Mouse (Mus musculus) gastrocnemius, postnatal 14 days (tissue): ENCODE results near the gene Ccdc9b. TPM values are rescaled to one million over a fixed set of nuclear protein-coding genes. Genes with fewer than 3 reads are reported as not detected.

Experiments used
- DNase-seq: peaks from one replicate; pipeline ENCODE4 v3.0.0; 2021; ENCODE audit warnings: mixed read lengths
- intact Hi-C: fragments of 180-260 bp; cut with DNase I; formaldehyde crosslinking; loops from one replicate; pipeline ENCODE4 v1.15.1; 2025; ENCODE audit warnings: low total_unique reads
- total RNA-seq, 2 experiments: library from RNA; stranded (reverse); gene quantifications; 2 replicates each; pipeline ENCODE4 v1.2.3; 2021

Ccdc9b gene
- total RNA-seq, 2 experiments from 2014 or later, result 6.8 to 6.9 TPM

DNA sequence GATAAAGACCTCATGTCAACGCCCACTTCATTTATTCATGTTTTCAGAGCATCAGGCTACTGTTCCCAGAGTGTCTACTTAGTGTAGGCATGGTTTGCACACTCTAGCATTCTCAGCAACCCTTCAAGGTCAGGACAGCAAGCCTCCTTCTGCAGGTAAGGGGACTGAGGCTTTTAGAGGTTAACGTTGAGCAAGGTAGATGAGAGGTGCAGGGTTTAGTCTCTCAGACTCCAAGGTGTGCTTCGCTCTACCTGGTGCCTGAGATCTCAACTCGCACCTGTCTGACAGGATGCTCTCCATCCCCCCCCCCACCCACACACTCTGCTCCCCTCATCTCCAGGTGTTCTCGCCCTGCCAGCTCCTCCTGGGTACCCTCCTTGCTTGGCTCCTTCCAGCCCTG, 8.3 kb downstream of the Ccdc9b start:
- intact Hi-C loops, result no loop called here

DNA sequence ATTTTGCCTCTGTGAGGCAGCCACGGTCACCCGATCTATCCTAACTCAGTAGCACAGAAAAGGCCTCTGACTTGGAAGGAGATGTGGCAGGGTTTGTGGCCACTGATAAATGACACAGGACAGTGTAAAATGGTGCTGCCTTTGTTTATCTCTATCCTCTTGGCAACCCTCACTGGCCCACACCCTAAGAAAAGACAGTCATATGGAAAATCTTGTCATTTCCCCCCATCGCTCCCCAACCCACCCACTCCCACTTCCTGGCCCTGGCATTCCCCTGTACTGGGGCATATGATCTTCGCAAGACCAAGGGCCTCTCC, 9.7 kb downstream of the Ccdc9b start:
- intact Hi-C loops, result no loop called here
- no peak for DNase-seq

More for the DNA sequence above, 8.3 kb downstream of the Ccdc9b start:
- DNase-seq, result no peak

DNA sequence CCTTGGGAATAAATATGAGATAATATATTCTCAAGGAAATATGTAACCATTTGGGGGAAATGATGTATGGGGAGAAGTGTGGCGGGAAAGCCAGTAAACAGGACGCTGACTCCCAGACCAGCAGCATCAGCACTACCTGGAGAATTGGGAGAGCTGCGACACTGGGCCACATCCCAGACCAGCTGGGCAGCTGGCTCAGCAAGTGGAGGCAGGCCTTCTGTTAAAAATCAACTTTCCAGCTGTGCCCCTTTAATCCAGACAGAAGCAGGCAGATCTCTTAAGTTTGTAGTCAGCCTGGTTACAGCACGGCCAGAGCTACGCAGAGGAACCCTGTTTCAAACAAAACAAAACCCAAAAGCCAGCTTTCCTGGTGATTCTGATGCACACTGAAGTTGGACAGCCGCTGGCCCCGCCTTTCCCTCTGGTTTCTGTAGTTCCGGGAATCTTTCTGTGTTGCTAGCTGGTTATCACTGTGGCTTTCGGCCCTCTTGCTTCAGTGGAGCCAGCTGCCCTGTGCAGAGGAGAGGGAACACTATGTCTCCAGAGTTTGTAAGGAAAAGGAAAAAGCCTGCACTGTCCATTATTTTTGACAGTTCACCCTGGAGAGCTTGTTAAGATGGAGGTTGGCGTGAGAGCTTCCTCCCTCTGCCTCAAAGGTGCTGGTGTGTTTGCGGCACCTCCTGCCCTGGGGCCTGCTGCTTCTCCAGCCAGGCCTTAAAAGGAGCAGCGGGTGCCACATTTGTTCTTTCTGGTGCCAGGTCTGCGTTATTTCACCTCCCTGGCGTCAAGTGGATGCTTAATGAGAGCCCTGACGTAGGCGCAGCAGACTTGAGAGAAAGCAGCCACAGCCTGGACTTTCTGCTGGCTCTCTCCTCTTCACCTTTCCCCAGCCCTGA, 10.3 kb downstream of the Ccdc9b start:
- intact Hi-C loops, result no loop called here

DNA sequence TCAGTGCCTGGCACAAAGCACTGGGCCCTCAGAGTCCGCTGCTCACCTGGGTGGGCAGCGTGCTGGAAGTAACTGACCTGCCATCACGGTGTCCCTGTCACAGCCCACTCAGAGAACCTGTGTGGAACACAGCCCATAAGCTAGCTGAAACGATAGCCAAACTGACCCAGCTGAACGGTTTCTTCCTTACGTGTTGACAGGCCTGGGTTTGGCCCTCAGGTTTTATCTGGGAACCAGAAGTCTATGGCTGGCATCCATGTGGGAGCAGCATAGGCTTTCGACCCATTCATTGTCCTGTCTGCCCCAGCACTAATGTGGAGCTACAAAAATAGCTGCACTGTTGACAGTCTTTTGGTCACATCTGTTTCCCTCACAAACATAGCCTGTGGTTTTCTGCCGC, 12.0 kb downstream of the Ccdc9b start:
- intact Hi-C loops, result no loop called here
- no peak for DNase-seq

More for the DNA sequence above, 10.3 kb downstream of the Ccdc9b start:
- DNase-seq, result no peak

DNA sequence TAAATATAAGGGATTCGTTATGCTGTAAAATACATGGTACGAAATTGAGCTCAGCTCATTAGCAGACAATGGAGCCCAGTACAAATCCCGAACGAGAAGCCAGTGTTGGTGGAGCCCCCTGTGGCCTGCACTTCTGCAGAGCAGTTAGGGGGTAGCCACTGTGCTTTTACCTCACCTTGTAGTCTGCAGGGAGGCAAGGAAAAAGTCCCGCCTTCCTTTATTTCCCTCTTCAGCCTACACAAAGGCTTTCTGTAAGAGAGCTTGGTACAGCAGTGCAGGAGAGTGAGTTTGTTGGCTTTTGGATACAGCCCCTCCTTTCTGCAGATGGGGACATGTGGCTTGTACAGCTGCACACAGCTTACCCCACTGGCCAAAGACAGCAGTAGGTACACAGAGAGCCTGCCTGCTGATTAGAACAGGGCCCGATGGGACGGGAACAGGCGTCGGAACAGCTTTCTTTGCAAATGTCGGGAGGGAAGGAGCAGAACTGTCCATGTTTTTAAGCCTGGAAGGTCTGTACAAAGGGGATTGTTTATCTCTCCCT, 13.0 kb downstream of the Ccdc9b start:
- intact Hi-C loops, result no loop called here
- no peak for DNase-seq

DNA sequence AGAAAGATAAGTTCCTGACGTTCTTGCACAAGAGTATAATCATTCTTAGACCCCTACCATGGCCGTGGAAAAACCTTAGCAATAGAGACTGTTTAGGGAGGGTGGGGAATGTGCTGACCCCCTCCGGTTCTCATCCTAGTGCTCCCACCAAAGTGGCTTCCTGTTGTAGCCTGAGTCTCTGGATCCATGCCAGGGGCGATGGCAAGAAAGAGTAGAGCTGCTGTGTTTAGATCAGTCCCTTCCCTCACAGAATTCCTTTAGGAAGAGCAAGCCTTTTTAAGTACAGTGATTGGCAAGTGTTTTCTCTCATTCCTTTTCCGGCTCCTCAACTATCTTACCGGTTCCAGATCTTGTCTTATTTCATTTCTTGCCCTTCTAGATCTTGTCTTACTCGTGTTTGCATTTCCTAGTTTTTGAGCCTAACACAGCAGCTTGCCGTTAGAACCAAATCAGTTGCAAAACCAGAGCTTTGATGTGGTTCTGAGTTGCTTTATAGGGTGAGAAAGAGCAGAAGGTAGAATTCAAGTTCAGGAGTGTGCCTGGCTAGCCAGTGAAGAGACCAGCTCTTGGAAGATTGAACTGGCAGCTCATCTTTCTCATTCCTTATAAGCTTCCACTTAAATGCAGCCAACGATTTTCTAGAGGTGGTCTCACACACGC, 15.0 kb downstream of the Ccdc9b start:
- intact Hi-C loops, result no loop called here
- no peak for DNase-seq

DNA sequence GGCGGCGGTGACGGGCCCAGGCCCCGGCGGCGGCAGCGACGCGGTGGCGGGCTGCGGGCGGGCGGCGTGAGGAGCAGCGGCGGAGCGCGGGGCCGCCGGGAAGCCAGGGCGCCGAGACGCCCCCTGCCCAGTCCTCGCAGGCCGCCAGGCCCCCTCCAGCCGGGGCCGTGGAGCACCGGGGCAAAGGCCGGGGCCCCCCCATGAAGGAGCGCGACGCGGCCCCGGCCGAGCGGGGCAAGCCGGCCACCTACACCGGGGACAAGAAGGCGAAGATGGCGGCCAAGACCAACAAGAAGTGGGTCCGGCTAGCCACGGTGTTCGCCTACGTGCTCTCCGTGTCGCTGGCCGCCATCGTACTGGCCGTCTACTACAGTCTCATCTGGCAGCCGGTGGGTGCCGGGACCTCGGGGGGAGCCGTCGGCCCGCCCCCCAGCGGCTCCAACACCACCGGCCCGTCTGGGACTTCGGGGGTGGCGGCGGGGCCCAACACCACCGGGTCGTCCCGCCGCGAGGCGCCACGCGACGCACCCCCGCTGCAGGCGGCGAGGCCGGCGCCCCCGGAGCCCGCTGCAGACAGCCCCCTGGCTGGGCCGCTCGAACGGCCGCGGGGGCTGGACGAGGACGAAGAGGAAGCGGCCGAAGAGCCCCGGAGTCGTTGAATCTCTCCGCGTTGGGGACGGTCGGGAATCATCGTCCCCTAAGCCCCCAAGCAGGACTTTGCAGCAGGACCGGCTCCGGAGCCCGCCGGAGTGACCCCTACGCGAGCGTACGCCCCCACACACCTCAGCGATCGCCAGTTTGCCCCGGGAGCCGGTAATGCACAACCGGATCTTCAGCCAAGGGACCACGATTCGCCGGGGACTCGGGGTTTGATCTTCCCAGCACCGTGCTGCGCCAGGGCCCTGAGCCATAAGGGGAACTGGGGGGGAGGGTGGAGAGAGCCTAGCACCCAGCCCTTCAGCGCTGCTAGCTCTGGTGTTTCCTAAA, 16.3 kb downstream of the Ccdc9b start:
- intact Hi-C loops, result no loop called here
- no peak for DNase-seq

DNA sequence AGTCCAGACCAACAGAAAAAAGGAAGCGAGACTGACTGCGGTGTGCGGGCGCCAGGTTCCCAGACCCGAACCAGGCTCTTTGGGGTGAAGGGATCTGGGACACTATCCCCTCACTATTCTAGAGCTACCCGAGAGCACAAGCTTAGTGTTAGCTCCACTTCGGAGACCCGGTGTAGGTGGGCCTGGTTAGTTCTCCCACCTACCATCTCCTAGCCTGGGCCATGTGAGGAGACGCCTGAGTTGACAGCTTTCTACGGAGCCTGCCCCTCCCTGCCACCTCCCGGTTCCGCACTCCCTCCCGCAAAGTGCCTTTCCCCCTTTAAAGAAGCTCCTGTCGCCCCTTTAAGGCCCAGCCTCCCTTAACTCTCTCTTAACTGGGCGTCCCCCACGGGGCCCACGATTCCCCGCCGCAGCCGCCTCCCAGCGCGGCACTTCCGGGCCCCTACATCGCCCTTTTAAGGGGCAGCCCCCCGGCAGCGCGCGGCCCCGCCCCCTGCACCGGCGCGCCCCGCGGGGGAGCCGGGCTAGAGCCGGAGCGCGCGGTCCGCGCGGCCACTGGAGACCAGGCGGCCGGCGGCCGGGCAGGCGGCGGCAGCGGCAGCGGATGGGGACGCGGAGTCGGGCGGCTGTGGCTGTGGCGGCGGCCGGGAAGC, 17.1 kb downstream of the Ccdc9b start, which contains the start of gene Inafm2:
Inafm2 (plus strand) TSS at position 527 of the 653 bp plus-strand sequence.
- peak; percentile 91 for DNase-seq
- intact Hi-C loops, result no loop called here

DNA sequence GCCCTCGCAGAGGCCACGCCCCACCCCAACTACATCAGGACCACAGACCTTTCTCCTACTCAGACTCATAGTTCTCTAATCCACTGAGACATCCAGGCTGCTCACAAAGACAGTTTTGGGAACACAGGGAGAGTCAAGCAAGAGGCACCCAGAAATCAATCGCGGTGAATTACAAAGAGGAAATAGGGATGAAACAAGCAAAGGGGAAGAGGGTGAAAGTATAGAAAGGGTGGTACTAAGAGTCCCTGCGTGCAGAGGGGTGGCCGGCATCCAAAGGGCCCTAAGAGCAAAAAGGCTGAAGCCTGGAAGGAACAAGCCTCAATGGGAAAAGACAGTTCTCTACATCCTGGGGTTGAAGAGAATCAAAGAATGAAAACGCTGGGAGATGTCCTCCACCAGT, 17.8 kb downstream of the Ccdc9b start:
- intact Hi-C loops, result loop anchor here (5.0 kb wide), 1 partner anchor 138 kb away; no protein-coding TSS in a partner anchor
- no peak for DNase-seq

DNA sequence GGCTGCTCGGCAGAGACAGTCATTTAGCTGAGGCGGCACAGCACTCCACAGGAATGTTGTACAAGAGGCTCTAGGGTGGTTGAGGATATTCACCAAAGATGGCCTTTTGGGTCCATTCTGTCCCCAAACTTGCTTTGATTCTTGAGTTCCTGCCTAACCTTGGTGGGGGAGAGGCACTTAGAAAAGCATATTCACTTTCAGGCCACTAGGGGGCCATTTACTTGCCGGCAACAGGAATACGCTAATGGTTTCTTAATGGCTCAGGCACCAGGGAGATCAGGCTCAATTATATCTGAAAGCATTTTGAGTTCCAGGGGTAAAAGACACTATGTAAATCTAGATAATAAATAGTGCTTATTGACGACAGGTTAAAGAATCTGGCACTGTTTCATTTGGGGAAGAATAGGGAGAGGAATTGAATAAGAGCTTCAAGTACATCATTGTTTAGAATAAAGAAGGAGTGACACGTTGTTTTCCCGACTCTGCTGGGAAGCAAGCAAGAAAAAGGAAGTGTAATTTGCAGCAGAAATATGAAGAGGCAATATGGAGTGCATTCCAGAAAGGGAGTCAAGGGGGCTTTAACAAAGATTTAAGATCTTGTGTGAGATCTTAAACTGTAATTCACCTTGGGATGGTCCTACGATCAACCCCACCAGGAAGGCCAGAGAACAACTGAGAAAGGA, 19.1 kb downstream of the Ccdc9b start:
- intact Hi-C loops, result loop anchor here (5.0 kb wide), 1 partner anchor 139 kb away; no protein-coding TSS in a partner anchor
- no peak for DNase-seq

DNA sequence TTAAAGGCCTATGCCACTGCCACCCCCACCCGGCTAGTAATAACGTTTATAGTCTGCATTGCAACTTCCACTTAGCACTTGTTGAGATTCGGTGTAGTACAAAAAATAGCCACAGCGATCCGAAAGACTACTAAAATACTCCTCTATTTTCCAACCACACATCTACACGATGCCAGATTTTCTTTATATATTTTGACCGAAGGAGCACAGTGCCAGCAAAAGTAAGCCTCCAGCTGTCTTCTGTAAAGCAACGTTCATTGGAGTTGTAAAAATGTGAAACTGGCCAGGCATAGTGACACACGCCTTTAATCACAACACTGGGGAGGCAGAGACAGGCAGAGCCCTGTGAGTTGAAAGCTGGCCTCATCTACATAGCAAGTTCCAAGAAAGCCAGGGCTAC, 21.3 kb downstream of the Ccdc9b start:
- intact Hi-C loops, result loop anchor here (5.0 kb wide), 1 partner anchor 141 kb away; no protein-coding TSS in a partner anchor
- no peak for DNase-seq

DNA sequence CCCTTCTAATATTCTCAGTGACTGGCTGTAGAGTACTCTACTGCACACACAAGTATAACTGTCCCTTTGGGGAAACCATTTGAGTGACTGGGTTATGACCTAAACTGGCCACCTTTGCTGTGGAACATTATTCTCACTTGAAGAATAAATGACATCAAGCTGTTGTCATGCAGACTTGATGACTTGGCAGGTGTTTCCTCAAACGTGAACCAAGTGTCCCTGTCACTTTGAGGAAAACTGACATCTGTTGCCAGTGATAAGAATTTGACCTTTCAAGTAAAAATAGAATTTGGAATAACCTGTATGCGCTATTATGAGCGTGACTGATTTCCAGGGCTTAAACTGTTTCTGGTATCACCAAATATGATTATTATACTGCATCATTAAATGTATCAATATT, 22.1 kb downstream of the Ccdc9b start:
- intact Hi-C loops, result loop anchor here (5.0 kb wide), 1 partner anchor 142 kb away; no protein-coding TSS in a partner anchor
- no peak for DNase-seq

DNA sequence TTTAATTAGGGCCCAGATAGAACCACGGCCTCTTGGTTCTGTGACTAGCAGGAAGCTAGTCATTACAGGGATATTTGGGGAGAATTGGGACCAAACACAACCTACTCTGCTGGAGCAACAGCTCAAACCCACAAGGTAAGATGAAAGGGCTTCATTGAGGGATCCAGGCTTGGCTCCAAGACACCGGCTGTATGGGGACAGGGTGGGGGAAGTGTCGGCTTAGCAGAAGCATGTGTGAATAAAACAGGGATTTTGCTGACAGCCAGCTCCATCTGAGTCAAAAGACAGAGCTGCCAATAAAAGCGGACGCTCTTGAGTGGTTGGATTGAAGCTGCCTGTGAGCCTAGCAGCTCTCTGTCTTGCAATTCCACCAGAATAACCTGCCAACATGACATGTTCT, 29.1 kb downstream of the Ccdc9b start:
- no peak for DNase-seq
- intact Hi-C loops, result no loop called here

DNA sequence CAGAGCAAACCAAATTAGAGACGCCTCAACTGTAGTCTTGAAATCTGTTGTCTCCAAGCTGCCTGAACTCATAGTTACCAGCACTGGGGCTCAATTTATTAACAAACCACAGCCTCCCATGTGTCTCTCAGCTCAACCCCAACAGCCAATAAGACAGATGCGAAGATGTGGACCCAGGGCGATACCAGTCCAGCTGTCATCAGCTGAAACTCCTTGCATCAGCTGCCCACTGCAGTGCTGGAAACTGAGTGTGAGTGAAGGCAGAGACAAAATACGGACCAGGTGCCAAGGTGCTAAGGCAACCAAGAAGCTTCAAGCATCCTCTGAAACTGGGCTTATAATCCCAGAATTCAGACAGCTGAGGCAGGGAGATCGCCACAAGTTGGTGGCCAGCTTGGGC, 30.5 kb downstream of the Ccdc9b start:
- DNase-seq, result no peak
- intact Hi-C loops, result no loop called here

DNA sequence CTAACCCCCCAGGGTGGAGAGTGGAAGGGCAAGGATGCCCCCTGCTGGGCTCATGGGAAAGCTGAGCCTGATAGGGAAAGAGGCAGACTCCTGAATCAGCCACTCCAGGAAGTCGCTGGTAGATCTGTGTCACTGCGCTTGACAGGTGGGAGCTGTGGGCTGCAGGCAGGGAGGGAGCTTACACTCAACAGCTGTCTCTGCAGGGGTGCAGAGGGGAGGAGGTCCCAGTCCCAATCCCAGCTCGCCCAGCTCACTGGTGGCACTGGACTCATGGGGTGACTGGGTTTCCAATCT, 31.9 kb downstream of the Ccdc9b start:
- intact Hi-C loops, result no loop called here
- peak; percentile 77 for DNase-seq

DNA sequence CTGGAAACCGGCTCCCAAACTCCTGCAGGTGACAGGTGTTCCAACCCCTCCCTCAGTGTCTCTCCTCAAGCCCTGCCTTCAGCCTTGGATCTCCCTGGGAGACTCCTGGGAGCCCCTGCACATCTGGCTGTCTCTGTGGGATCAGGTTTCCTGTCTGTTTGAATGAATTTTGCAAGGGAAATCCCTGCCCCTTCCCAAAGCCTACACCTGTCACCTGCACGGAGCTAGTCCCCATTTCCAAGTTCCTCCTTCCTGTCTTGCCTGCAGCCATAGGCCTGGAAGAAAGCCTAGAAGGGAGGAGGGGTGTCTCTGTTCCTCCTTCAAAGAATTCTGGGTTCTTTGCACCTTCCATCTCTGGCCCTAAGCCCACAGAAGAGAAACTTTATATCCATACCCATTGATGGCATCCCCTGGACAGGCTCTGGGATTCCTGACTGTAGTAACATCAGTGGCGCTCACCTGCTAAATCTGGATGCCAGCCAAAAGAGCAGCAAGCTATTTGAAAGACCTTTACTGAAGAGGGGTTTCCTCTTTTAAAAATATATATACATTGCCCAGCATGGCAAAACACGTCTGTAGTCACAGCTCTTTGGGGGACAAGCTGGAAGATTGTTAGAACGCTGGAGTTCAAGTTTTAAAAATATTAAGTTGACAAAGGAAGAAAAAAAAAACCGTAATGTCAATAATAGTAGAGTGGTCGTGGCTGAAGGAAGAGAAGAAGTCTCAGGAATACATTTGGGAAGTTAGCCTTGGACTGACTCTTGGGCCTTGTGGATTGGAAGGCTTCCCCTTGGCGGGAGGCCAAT, 32.4 kb downstream of the Ccdc9b start:
- intact Hi-C loops, result no loop called here
- DNase-seq, result no peak

DNA sequence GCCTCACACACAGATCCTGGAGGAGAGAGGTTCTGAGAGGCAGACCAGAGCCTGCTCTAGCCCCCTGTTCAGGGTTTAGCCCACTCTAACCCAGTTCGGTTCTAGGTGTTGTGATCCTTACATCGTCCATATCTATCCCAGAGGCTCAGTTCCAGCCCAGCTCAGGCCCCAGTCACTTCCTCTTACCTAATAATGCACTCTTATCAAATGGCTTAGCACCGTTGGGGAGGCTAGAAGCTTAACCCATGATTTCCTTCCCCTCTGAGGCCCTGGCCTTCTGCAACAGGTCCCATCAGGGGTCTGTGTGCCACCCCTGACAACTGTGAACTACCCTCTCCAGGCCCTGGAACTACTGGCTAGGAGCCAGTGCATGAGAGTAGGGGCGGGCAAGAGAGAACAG, 33.3 kb downstream of the Ccdc9b start:
- intact Hi-C loops, result no loop called here
- DNase-seq, result no peak

DNA sequence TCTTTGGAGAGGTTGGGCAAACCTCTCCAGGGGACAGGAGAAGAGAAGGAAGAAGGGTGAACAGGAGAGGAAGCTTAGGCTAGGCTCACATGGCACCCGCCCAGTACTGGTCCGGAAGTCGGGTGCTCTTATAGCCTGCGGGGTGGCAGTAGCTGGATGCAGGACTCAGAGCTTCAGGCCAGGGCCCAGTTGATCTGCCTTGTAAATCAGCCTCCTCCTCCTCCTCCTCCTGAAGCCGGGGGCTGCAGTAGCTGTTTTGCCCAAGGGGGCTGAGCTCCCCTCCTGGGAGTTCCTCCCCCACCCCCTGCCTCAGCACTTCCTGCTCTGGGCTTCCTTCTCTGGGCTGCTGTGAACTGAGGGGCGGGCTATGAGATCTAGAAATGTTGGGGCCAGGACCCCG, 34.1 kb downstream of the Ccdc9b start, which contains the start of gene Plcb2:
Plcb2 (minus strand) TSS at position 102 of the 400 bp plus-strand sequence.
- intact Hi-C loops, result no loop called here
- DNase-seq, result no peak
